Mouse (Mus musculus) heart, postnatal 0 days (tissue): ENCODE measurements around the gene Adamtsl1. TPM values are rescaled to one million over a fixed set of nuclear protein-coding genes. Genes with fewer than 3 reads are reported as not detected.

Source experiments
- ATAC-seq: fragments of 200-750 bp; cut with Nextera tagmentation; 2 replicates; pipeline ENCODE4 v1.8.0; 2017; ENCODE audit warnings: low read depth, moderate number of reproducible peaks, moderate library complexity; ENCODE audit not compliant: insufficient read depth
- DNase-seq: peaks from one replicate; pipeline ENCODE4 v3.0.0-alpha.2; 2016; ENCODE audit warnings: low spot score
- H3K27ac ChIP-seq: fragments of 300-500 bp; sonication (generic); 2 replicates; pipeline ENCODE4 v1.5.1; 2014; ENCODE audit warnings: low read depth, mild to moderate bottlenecking
- H3K27me3 ChIP-seq: fragments of 300-500 bp; sonication (generic); 2 replicates; pipeline ENCODE4 v1.6.1; 2014; ENCODE audit warnings: low read length, mixed read lengths; ENCODE audit not compliant: control insufficient read depth, insufficient read depth
- H3K36me3 ChIP-seq: fragments of 300-500 bp; sonication (generic); replicated peaks from 2 replicates; pipeline ENCODE4 v1.6.1; 2014; ENCODE audit warnings: low read length, mixed read lengths; ENCODE audit not compliant: control insufficient read depth, insufficient read depth
- H3K4me1 ChIP-seq: fragments of 300-500 bp; sonication (generic); 2 replicates; pipeline ENCODE4 v1.6.1; 2014; ENCODE audit warnings: antibody characterized with exemption; ENCODE audit not compliant: control insufficient read depth, insufficient read depth
- H3K4me2 ChIP-seq: fragments of 300-500 bp; sonication (generic); 2 replicates; pipeline ENCODE4 v1.6.1; 2014; ENCODE audit warnings: low read depth, mild to moderate bottlenecking, low read length, moderate library complexity
- H3K4me3 ChIP-seq: fragments of 300-500 bp; sonication (generic); 2 replicates; pipeline ENCODE4 v1.5.1; 2014; ENCODE audit warnings: low read depth, low read length
- H3K9ac ChIP-seq: fragments of 300-500 bp; sonication (generic); replicated peaks from 2 replicates; pipeline ENCODE4 v1.6.1; 2014; ENCODE audit warnings: low read depth, low read length, mixed read lengths
- H3K9me3 ChIP-seq: fragments of 300-500 bp; sonication (generic); replicated peaks from 2 replicates; pipeline ENCODE4 v1.6.1; 2016; ENCODE audit warnings: low read length; ENCODE audit not compliant: control insufficient read depth
- CTCF ChIP-seq: IDR thresholded peaks from 2 replicates; pipeline ENCODE4 v1.5.1; 2016; ENCODE audit warnings: antibody characterized with exemption, control low read depth, low read depth
- EP300 ChIP-seq: IDR thresholded peaks from 2 replicates; pipeline ENCODE4 v1.6.1; 2016; ENCODE audit warnings: antibody characterized with exemption, low read depth
- WGBS: fragments of 180-500 bp; shearing (Covaris S2); extraction: QIAGEN DNeasy Blood & Tissue Kit; methylation state at CpG from one replicate; pipeline ENCODE4 v1.1.7; 2014; 5-methylcytosine and 5-hydroxymethylcytosine counted together
- polyA plus RNA-seq: library from polyadenylated mRNA; unstranded; fragments of >200 nt; fragmentation: Nextera tagmentation; extraction: Ambion mirVana; gene quantifications from 2 replicates; pipeline ENCODE4 v1.2.1, GENCODE M21; 2015
- total RNA-seq: library from RNA; depleted of rRNA; stranded (reverse); fragments of >200 nt; gene quantifications from 2 replicates; pipeline ENCODE4 v1.2.3, GENCODE M21; 2014; ENCODE audit warnings: low replicate concordance

Gene Adamtsl1
- total and polyA plus RNA-seq, 2 experiments from 2014 or later: 3.9 to 6.0 TPM

GRCm38 (mm10) chr4:86224875-86225274 is 710.9 kb downstream of the Adamtsl1 start:
- Histone ChIP-seq H3K4me1 (no peaks in the 10 kb centered on the region), H3K27ac (no peak overlapping the region), H3K36me3 (no peaks in the 10 kb centered on the region), H3K27me3 (no peaks in the 10 kb centered on the region), H3K4me3 (no peak overlapping the region), H3K4me2 (no peak overlapping the region), H3K9me3 (no peaks in the 10 kb centered on the region), H3K9ac (no peak overlapping the region)
- DNase-seq (no peak), ATAC-seq (no peak)
- no peak for TF ChIP-seq EP300
- WGBS: 51% methylated on average over 5 of the region's 5 CpGs

- no peaks in the 10 kb centered on the region for H3K9me3 ChIP-seq
- H3K27ac ChIP-seq: no peak overlapping the region
- no peaks in the 10 kb centered on the region for H3K27me3 ChIP-seq
- DNase-seq (no peak), ATAC-seq (no peak)
- no peaks in the 10 kb centered on the region for H3K36me3 ChIP-seq
- no peak for TF ChIP-seq EP300
- TF ChIP-seq CTCF: no peak
- no peak overlapping the region for H3K9ac ChIP-seq
- no peaks in the 10 kb centered on the region for H3K4me1 ChIP-seq
- WGBS: 71% methylated on average over 1 of the region's 1 CpGs
- no peak overlapping the region for H3K4me2 ChIP-seq
- H3K4me3 ChIP-seq: no peak overlapping the region
Observed at GRCm38 (mm10) chr4:86227096-86227495, 713.1 kb downstream of the Adamtsl1 start.

- Histone ChIP-seq H3K4me3 (no peak overlapping the region), H3K27me3 (no peaks in the 10 kb centered on the region), H3K9ac (no peak overlapping the region), H3K36me3 (no peaks in the 10 kb centered on the region), H3K9me3 (no peaks in the 10 kb centered on the region), H3K4me1 (no peaks in the 10 kb centered on the region), H3K4me2 (no peak overlapping the region), H3K27ac (no peak overlapping the region)
- DNase-seq: no peak
- 73% methylated on average over 3 of the region's 3 CpGs for WGBS
- no peak for TF ChIP-seq EP300
- no peak for TF ChIP-seq CTCF
- no peak for ATAC-seq
Observed at GRCm38 (mm10) chr4:86233197-86233596, 719.2 kb downstream of the Adamtsl1 start.

GRCm38 (mm10) chr4:86241854-86242424 is 728.0 kb downstream of the Adamtsl1 start:
- DNase-seq (no peak), ATAC-seq (no peak)
- Histone ChIP-seq H3K27ac (no peak overlapping the region), H3K4me3 (no peak overlapping the region), H3K36me3 (no peaks in the 10 kb centered on the region), H3K9ac (no peak overlapping the region), H3K9me3 (no peaks in the 10 kb centered on the region), H3K4me2 (no peak overlapping the region), H3K27me3 (no peaks in the 10 kb centered on the region), H3K4me1 (no peaks in the 10 kb centered on the region)
- TF ChIP-seq EP300 (no peak), CTCF (no peak)
- 88% methylated on average over 2 of the region's 2 CpGs for WGBS

GRCm38 (mm10) chr4:86270085-86270484 is 756.1 kb downstream of the Adamtsl1 start:
- no peaks in the 10 kb centered on the region for H3K36me3 ChIP-seq
- TF ChIP-seq CTCF (no peak), EP300 (no peak)
- no peaks in the 10 kb centered on the region for H3K4me1 ChIP-seq
- no peak overlapping the region for H3K4me3 ChIP-seq
- DNase-seq (no peak), ATAC-seq (no peak)
- H3K27me3 ChIP-seq: no peaks in the 10 kb centered on the region
- 74% methylated on average over 2 of the region's 2 CpGs for WGBS
- no peak overlapping the region for H3K9ac ChIP-seq
- H3K9me3 ChIP-seq: no peaks in the 10 kb centered on the region
- H3K4me2 ChIP-seq: no peak overlapping the region
- H3K27ac ChIP-seq: no peak overlapping the region

GRCm38 (mm10) chr4:86273703-86274355 is 759.9 kb downstream of the Adamtsl1 start:
- WGBS: 52% methylated on average over 6 of the region's 6 CpGs
- no peak for DNase-seq

More at GRCm38 (mm10) chr4:86273703-86274355, 759.9 kb downstream of the Adamtsl1 start:
- no peak for TF ChIP-seq CTCF
- no peak for TF ChIP-seq EP300
- no peaks in the 10 kb centered on the region for H3K36me3 ChIP-seq
- H3K4me2 ChIP-seq: no peak overlapping the region
- H3K27ac ChIP-seq: no peak overlapping the region
- no peak for ATAC-seq
- no peak overlapping the region for H3K9ac ChIP-seq
- 0 out of 2 replicates have a peak, but pooled peaks cover 4% of the 10 kb centered on the region for H3K4me1 ChIP-seq
- H3K27me3 ChIP-seq: no peaks in the 10 kb centered on the region
- no peak overlapping the region for H3K4me3 ChIP-seq
- H3K9me3 ChIP-seq: no peaks in the 10 kb centered on the region
